Mouse (Mus musculus): ENCODE measurements at regions not wholly inside any gene's neighbourhood (a gene's known extent, or its start where the extent isn't known, plus 50 kb on each side); places are given as distances from the start of the nearest gene placed in this dataset.

DNA sequence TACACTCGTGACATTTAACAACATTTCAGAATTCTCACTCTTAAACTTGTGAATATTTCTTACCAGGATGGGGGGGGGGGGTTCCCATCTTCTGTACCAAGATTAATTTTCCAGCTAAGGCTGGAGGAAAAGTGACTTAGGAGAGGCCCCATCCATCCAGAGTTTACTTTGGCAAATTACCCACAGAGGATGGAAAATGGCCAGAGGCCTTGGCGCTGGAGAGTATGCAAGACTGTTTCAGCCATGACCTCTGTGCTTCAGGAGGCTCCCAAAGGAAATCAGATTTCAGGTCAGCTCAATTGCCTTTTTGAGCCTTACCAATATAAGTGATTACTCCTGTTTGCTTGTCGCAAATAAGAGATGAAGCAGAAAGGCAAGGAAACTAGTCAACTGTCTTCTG, 143.4 kb upstream of the F930015N05Rik start:
- peak in 1 of 2 experiments; percentile 36 for DNase-seq (ENCODE audit: low spot score in 2 of 2)

DNA sequence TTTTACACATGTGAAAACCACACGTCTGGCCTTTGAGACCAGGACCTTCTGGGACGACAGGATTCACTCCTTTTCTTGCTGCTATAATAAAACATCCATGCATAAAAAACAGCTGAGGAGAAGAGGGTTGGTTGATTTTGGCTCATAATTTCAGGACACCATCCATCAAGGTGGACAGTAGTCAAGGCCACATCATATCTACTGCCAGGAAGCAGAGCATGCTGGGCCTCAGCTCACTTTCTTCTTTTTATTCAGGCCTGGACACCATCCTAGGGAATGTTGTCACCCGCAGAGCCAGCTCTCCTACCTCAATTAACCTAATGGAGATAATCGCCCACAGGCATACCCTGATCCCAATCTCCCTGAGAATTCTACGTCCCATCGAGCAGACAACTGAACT, 149.6 kb upstream of the F930015N05Rik start:
- DNase-seq (ENCODE audit: low spot score in 2 of 2): no peak

DNA sequence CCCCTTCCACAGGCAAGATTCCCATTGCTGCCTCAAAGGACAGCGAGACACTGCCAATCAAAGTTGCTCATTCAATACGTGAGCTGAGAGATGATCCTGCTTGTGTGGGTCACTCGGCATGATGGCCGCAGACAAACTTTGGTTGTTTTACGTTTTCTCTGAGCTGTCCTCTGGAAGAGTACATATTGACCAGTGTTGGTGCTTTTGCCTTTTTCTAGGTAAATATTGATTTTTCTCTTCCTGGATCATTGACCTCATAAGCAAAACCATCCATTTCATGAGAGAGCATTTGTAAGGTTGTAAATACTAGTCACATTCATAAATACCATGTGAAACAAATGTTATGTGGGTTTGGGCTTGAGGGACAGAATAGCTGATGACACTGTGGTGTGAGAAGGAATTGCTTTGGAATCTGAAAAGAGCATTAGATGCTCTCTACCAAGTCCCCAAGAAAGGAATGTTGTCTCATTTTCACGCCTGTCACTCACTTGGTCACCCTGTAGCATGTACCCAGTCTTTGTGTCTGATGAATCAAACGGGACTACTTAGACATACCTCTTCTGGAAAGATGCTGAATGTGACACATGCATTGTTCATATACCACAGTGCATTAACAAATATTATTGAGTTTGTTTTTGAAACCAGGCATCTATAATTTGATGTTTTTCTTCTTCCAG, 150.7 kb upstream of the F930015N05Rik start:
- no peak for DNase-seq (ENCODE audit: low spot score in 2 of 2)

DNA sequence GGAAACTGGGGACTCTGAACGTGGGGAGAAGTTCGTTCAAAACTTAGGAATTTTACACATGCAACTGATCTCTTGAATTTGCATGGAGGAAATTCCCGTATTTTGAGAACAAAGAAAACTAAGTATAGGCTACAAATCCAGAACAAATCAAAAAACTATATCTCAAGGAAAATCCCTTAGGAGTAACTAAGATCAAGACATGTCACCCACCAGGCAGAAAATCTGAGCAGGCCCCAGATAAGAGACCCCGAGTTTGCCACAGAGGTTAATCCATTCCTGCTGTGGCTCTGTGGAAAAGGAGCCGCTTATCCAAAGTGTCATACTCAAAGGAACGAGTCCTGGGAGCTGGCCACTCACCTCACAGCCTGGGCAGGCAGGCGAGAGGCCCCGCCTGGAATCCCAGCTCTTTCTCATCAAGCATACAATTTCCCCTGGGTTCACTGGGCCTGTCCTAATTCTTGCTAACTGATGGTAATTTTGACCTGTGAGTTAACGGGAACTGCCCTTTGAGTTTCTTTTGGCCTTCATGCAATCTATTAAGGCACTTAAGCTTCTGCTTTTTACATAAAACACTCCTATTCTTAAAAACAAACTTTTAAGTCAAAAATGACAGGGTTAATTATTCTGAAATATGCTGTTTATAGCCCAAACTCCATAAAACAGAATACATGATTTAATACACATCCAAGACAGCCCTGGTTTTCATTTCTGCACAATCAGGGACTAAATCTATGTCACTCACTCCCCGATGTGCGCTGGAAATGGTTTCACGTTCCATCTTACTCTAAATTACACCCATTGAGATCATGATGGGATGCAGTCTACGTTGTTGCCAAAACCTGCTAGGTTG, 151.5 kb upstream of the F930015N05Rik start:
- DNase-seq (ENCODE audit: low spot score in 2 of 2): no peak

DNA sequence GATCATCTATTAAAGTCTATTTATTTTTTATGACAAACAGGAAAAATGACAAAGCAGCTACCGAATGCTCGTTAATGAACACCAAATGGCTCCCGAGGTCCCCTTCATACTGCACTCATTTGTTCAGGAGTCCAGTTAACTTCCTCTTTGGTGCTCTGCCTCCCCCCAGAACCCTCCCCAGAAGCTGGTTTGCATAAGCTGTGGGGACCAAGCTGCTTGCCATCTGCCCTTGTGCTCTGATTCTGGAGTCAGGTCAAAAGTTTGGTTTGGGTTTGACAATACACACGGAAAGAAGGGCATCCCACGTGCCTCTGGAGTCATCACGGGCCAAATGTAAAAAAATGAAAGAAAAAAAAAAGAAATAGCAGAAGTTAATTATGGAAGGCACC, 152.1 kb upstream of the F930015N05Rik start:
- DNase-seq (ENCODE audit: low spot score in 2 of 2): no peak

DNA sequence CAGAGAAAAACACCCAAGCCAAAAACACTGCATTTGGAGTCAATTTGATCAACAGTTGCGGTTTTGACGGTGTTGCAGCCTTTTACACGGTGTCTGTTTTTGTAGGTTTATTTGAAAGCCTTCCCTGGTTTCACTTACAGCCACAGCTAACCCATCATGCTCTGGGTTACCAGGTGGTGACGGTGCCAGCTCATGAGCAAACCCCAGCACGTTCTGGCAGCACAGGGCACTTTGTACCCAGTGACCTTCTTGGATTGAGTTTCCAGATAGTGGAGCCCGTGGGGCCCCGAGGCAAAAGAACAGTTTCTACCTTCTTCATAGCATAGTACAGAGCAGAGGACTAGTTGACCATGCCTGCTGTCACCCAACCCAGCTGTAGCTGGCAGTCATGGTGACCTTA, 152.6 kb upstream of the F930015N05Rik start:
- no peak for DNase-seq (ENCODE audit: low spot score in 2 of 2)

DNA sequence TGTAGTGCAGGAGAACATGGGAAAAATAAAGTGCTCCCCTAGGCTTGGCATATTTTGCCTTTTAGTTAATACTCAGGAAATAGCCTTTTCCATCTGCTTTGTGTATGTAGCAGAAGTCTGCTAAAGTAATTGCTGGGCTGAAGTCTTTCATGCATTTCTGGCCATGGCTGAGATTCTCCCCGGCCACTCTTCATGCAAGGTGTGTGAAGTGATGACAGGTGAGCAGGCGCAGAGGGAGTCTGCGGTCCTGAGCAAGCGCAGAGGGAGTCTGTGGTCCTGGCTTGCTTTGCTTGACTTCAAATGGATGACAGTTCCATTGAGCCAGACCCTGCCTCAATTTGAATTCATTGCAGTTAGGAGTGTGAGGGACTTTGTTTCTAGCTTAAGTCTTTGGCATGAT, 153.6 kb upstream of the F930015N05Rik start:
- no peak for DNase-seq (ENCODE audit: low spot score in 2 of 2)

DNA sequence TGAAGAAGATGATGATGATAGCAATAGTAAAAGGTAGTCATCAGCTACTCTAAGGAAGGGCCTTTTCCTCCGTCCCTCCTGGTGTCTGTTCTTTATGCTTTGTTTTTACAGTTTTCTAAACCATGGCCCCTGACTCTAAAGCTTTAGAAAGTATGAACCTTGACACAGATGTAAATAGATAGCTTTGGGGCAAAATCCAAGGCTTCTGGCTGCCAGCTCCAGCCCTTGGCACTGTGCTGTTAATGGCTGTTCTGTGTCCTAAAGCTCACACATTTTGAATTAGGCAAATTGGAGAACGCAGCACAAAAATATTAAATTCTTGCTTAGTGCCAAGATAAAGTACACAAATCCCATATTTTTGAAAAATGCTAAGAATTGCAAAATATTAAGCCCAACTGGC, 155.8 kb upstream of the F930015N05Rik start:
- DNase-seq (ENCODE audit: low spot score in 2 of 2): no peak

DNA sequence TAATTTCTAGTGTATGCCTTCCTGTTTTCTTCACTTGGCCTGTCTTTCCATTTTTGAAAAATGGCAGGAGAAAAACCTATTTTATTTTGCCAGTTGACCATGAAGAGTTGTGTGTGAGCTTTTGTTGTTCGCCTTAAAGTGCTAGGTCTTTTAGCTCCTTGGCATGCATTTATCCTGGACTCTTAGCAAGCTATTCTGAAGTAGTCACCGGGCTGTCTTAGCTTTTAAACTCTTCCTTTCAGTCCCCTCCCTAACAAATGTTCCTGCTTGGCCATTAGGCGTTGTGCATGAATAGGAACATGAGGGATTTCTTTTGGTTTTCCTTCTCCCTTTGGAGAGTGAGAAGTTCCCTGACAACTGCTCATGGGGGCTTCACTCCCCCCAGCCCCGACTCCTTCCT, 160.9 kb upstream of the F930015N05Rik start:
- no peak for DNase-seq (ENCODE audit: low spot score in 2 of 2)

DNA sequence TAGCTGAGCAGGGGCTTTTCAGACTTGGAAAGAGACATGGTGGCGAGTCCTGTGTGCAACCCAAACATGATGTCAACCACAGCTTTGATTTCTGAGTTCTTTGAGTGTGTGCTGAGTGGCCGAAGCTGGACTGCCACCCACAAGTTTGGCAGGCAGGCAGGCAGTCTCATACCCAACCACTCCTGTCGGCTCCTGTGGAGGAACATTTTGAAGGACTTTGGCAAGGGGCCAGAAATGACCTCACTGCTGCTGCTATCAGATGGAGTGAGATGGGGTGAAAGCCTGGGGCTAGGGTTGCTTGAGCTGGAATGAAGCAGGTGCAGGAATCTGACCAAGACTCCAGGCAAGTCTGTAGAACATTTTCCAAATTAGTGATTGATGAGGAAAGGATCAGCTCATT, 162.7 kb upstream of the F930015N05Rik start:
- peak; percentile 33 to 53 for DNase-seq (ENCODE audit: low spot score in 2 of 2)

DNA sequence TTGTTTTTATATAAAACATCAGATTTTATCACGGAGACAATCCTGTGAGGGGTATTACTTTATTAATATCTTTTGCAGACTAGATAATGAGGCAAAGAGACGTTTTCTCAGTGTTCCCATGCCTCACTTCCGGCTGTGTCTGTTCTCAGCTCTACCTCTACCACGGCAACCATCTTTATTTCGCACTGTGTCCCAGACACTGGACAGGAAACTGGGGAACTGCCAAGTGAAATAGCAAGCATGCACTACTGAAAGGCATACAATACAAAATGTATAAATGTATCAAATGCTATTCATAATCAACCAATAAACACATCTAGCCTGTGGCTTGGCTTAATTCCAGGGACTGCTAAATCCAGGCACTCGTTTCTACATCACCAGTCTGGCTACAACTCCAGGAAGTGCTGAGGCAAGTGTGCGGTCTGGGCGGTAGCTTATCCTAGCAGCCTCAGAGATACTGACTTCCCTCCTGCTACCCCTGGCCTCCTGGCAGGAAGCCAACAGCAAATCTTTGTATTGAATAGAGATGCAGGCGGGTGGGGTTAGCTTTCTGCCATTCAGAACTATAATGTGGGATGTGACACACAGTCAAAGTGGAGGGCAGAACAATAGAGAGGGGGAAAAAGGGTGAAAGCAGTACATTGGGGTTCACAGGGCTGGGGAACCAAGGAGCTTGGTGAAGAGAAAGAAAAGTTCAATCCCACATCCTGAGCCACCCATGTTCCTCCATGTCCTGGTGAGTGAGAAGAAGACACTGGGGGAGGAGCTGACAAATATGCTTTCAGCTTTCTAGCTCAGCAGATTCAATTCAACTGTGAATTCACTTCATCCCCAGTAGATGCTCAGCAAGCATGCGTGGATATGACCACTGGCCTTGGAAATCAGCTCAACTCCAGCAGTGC, 164.0 kb upstream of the F930015N05Rik start:
- peak in 1 of 2 experiments; percentile 21 for DNase-seq (ENCODE audit: low spot score in 2 of 2)

DNA sequence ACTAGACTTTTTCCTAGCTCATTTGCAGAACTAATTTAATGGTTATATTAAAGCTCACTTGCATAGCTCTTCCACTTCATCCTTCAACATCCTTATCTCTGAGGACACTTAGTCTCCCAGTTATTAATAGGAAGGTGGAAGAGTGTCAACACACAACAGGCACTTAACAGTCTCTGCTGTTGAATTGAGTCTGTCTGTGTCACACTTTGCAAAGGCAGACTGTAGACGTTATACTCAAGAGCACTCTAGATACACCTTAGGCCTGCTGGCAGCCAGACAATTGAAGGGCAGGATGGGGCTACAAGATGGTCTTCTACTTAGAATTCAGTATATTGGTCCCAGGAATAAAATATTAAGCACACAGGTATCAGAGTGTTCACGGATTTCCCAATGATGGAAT, 172.6 kb upstream of the F930015N05Rik start:
- no peak for DNase-seq (ENCODE audit: low spot score in 2 of 2)

DNA sequence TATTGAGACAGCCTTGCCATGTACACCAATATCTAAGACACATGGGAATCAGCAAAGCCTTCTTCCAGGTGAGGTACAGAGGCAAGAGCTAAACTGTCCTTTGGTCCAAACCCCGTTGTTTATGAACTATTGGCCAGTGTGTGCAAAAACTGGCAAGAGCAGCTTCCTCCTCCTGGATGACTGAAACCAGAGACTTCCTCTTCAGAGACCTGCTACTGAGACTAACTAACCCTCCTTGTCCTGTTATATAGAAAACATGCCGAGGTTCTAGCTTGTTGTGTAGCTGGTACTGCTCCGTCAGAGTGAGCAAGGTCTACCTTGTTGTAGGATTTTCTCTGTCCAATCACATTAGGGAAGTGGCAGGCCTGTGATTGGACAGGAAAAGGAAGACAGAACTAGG, 174.3 kb upstream of the F930015N05Rik start:
- DNase-seq (ENCODE audit: low spot score in 2 of 2): no peak

DNA sequence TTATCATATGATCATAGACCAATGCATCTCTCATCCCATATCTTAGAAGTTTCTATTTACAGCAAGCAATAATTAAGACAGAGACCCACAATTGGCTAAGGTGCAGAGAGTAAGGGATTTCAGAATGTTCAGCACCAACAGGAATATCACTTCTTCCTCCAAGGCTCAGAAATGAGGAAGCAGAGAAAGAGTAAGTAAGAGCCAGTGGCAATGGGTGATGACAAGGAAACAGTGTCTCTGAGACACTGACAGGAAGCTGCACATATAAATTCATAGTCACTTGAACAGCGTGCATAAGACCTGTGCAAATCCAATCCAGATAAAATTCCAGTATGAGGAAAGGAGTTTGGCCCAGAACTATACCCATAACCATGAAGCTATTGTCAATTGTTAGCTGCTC, 178.7 kb upstream of the F930015N05Rik start:
- no peak for DNase-seq (ENCODE audit: low spot score in 2 of 2)

DNA sequence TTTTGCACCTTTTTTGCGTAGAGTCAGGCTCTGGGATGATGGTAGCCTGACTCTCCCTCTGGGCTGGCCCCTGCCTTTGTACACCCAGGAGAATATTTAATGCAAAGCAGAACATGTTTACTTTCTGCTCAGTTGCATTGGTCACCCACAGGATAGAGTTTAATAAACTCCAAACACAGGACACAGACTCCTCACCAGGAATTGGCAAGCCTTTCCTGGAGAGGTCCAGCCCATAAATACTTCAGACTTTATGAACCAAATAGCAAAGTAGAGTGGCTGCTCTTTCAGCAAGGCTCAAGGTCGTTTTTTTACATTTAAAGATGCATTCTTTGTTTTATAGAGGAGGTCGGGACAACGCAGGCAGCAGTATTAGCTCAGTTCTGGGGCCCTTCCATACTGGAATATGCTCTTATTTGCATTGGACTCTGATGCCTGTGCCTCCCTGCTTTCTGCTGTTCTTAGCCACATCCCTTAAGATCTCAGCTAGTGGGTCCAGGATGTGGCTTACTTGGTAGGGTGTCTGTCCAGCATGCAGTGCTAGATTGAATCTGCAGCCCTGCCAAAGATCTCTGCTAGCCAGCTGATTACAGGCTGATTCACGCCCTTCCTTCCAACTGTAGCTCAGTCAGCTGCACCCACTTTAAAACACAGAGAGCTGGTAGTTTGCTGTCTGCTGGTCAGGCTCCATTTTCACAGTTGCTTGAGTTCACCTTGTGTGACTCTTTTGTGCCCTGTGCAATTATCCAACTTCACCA, 182.4 kb upstream of the F930015N05Rik start:
- DNase-seq (ENCODE audit: low spot score in 2 of 2): no peak

DNA sequence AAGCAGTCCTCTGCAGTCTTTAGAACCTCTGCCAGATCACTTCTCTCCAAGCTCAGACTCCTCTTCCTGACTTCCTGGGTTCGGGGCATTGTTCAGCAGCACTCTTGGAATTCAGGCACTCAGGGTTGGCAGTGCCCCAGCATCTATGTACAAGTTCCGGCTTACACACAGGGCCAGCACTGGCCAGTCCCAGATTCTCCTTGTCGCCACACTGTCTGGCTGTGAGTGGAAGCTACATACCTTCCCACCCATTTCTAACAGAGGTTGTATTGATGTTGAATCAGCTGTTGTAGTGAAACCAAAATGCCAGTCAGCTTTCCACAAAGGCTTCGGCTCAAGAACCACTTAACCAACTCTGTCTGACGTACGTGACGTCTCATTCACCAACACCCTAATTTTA, 190.7 kb upstream of the F930015N05Rik start:
- DNase-seq (ENCODE audit: low spot score in 2 of 2): no peak

DNA sequence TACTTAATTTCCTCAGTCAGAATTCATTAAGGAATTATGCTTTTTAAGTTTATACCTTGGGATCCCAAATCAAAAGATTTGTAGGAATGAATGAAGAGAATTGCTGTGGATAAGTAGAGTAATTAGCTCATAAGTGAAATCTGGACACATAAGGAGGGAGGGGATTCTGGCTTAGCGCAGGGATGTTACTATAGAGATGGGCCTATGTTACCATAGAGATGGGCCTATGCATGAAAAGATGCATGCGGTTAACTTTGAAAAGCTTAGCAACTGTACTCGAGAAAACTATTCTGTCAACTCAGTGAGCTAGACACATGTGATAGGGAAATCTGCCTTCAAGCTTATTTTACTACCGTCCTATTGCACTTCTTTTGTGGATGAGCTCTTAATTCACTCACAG, 204.5 kb upstream of the F930015N05Rik start:
- DNase-seq (ENCODE audit: low spot score in 2 of 2): no peak

DNA sequence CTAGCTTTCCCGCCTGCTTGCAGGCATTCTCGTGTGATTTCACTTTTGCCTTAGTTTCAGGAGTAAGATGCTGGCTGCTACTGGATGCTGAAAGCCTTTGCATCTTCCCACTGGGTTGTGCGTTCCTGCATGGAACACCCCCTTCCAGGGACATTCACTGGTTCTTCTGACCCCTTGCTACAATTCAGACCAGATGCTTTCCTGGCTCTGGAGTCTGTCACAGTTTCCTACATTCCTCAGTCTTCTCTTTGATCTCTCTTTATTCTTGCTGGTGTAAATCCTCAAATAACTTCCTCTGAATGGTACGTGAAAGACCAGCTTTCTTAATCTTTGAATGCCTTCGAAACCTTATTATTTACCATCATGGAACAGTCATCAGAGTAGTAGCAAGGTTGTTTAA, 206.7 kb upstream of the F930015N05Rik start:
- DNase-seq (ENCODE audit: low spot score in 2 of 2): no peak

DNA sequence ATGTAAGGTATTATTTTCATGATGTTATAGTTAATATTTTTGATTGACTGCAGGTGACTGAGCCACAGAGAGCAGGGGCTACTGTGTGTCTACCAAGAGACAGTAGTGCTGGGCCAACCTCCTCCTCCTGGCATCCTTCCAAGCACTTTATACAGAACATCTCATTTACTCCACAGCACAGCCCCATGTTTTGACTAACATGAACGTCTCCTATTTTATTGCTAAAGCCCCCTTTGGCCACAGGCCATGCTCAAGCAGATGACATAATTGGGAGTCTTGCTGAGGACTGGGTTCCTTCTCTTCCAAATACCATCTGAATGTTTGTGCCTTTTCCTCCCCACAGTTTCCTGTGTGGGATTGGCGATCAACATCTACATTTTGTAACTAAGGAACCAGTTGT, 211.5 kb upstream of the F930015N05Rik start:
- no peak for DNase-seq (ENCODE audit: low spot score in 2 of 2)

DNA sequence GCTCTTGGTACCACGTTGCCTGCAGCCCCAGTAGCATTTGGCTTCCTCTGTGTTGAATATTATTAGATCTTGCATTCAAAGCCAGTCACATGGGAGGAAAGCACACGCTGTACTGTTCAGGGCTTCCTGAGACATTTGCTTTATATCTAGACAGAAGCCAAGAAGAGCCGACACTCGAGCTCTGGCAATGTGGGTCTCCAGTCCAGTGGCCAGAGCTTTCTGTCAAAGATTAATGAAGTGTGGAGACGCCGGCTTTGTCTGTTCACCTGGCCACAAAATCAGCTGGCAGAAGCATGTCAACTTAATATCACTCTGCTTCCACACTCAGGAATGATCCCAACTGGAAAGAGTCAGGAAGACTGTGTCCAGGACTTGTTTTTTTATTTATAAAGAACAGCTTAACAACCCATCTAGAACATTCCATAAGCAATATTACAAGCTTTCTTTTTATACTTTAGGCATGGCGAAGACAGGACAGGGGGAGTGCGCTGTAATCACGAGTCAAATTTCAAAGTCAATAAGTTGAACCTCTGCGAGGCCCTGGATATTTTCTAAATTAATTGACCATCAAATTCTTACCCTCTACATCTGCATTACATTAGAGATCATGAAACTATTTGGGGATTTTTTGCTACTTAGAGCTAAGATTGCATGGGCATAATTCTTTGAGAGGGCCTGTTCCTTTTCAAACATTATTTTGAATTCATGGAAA, 214.3 kb upstream of the F930015N05Rik start:
- DNase-seq (ENCODE audit: low spot score in 2 of 2): no peak

All from adrenal gland, postnatal 4 days (tissue).